Mouse (Mus musculus): ENCODE measurements at regions not wholly inside any gene's neighbourhood (a gene's known extent, or its start where the extent isn't known, plus 50 kb on each side); places are given as distances from the start of the nearest gene placed in this dataset.
"Not testable (repeated sequence)": the region's sequence is repeated elsewhere in the genome, so short reads cannot be mapped to it uniquely, and the experiment has no call there.

DNA sequence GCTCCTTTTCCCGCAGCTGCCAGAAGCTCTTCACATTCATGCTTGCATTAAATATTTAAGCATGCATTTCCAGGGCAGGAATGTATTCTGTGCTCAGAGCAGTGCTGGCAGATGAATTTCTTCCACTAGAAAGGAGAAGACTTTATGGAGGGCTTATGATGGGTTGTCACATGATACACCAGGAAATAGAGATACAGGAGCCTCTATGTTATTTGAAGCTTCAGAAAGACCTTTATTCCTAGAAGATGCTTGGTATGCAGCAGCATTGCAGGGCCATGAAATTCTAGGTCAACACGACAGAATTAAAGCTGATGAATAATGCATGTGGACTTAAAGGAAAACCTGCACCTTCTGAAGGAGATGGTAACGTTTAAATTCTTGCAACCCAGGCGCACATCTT is 212.1 kb downstream of the Adgrg6 start:
- no peak overlapping the region for H3K27ac ChIP-seq
- peaks cover 15% of the 10 kb centered on the region for H3K4me1 ChIP-seq (replicated peaks)
- no peaks in the 10 kb centered on the region for H3K9me3 ChIP-seq
- DNase-seq (ENCODE audit: low spot score) = no peak
- WGBS = 60% methylated on average over 4 of the region's 4 CpGs
- no peak overlapping the region for H3K4me3 ChIP-seq
- H3K27me3 ChIP-seq (ENCODE audit: insufficient read depth, poor library complexity, severe bottlenecking) = no peaks in the 10 kb centered on the region
- no peaks in the 10 kb centered on the region for H3K36me3 ChIP-seq

DNA sequence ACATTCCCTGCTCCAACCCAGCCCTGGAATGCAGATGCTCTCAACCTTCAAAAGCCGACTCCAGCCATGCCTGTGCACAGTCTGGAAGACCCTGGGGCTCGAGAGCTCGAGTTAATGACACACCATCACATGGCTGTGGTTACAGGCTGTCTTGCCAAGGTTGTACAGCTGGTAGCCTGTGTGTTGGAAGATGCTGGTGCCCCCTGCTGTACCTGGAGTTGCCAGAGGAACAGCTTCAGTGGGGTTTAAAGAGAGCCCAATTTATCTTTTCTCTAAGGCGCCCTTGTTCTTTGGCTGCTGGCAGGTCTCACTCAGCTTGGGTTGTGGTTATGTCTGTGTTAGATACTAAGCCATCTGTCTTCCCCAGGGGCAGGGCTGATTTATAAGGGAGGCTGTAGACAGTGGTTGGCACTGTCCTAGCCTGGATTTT is 212.8 kb downstream of the Adgrg6 start:
- peaks cover 15% of the 10 kb centered on the region for H3K4me1 ChIP-seq (replicated peaks)
- no peak overlapping the region for H3K4me3 ChIP-seq
- no peaks in the 10 kb centered on the region for H3K27me3 ChIP-seq (ENCODE audit: insufficient read depth, poor library complexity, severe bottlenecking)
- no peaks in the 10 kb centered on the region for H3K9me3 ChIP-seq
- 53% methylated on average over 4 of the region's 4 CpGs for WGBS
- no peak overlapping the region for H3K27ac ChIP-seq
- no peaks in the 10 kb centered on the region for H3K36me3 ChIP-seq
- DNase-seq (ENCODE audit: low spot score) = peak; percentile 9

DNA sequence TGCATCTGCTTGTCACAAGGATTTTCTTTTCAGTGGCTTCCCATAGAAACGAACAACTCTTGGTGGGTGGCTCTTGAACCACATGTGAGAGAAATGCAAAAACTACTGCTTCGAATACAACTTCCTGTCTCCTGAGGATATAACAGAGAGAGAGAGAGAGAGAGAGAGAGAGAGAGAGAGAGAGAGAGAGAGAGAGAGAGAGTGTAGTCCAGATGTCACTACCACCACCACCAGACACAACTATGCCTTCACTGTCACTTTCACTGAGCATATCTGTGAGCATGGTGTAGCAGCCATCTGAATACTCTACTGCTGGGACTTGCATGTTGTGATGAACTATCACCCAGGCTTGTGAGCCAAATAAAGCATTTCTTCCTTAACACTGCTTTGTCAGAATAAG is 216.6 kb downstream of the Adgrg6 start:
- WGBS = 82% methylated on average over 2 of the region's 2 CpGs
- no peaks in the 10 kb centered on the region for H3K27me3 ChIP-seq (ENCODE audit: insufficient read depth, poor library complexity, severe bottlenecking)
- no peak overlapping the region for H3K4me3 ChIP-seq
- H3K4me1 ChIP-seq (replicated peaks) = peaks cover 15% of the 10 kb centered on the region
- DNase-seq (ENCODE audit: low spot score) = no peak
- no peak overlapping the region for H3K27ac ChIP-seq
- H3K9me3 ChIP-seq = no peaks in the 10 kb centered on the region
- H3K36me3 ChIP-seq = no peaks in the 10 kb centered on the region

DNA sequence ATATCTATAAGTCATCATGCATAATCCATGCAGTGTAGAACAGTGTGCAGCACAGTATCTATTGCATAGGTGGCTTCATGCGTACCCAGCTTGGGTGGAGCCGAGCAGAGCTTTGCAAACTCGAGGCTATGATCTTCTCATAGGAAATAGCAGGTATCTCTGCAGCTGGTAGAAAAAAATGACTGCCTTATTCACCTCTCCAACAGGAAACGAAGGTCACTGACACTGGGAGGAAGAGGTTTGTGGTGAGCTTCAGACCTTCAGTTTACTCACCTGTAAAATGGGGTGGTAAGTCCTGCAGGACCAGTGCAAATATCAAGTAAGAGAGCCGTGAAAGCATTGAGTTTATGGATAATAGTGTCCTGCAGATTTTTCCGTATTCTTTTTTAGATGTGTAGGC is 219.2 kb downstream of the Adgrg6 start:
- WGBS = 85% methylated on average over 6 of the region's 6 CpGs
- Histone ChIP-seq H3K36me3 (no peaks in the 10 kb centered on the region), H3K27me3 (ENCODE audit: insufficient read depth, poor library complexity, severe bottlenecking) (no peaks in the 10 kb centered on the region), H3K4me3 (no peak overlapping the region), H3K4me1 (replicated peaks) (no peaks in the 10 kb centered on the region), H3K9me3 (no peaks in the 10 kb centered on the region), H3K27ac (no peak overlapping the region)
- DNase-seq (ENCODE audit: low spot score) = no peak

DNA sequence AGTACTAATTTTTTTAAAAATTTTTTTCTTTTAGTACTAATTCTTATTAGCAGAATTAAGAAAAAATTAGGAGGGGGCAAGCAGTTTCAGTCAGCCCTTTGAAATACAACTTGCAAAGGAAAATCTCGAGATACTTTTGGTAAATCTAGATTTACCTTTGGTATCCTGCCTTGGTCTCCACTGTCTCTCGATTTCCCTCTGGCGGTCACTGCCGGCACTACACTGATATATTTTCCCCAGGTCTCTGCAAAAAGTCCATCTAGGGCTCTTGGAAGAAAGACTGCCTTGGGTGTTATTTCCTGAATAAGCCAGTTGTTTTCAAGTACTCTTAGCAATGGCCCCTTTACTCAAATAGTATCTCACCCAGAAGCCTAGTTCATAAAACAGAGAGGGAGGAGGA is 224.0 kb downstream of the Adgrg6 start:
- Histone ChIP-seq H3K4me3 (no peak overlapping the region), H3K4me1 (replicated peaks) (no peaks in the 10 kb centered on the region), H3K36me3 (no peaks in the 10 kb centered on the region), H3K27ac (no peak overlapping the region), H3K27me3 (ENCODE audit: insufficient read depth, poor library complexity, severe bottlenecking) (no peaks in the 10 kb centered on the region), H3K9me3 (no peaks in the 10 kb centered on the region)
- DNase-seq (ENCODE audit: low spot score) = peak; percentile 69
- 6% methylated on average over 4 of the region's 4 CpGs for whole genome bisulfite sequencing

DNA sequence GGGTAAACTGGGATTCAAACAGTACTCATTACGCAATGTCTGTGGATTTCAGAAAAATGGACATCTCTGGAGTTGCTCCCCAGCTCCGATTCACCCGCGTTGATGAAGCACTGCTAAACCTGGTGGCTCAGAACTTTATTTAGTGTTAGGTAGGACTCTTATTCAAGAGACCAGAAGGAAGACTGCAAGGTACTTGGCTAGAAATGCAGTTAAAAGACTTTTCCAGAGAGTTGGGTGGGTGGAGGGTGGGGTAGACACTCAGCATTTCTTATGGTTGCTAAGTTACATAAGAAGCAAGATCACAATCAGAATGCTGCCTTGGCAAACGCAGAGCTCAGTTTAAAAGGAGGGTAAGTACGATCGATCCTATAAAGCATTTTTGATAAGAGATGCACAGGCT is 230.2 kb downstream of the Adgrg6 start:
- WGBS = 85% methylated on average over 7 of the region's 7 CpGs
- no peak overlapping the region for H3K4me3 ChIP-seq
- no peaks in the 10 kb centered on the region for H3K27me3 ChIP-seq (ENCODE audit: insufficient read depth, poor library complexity, severe bottlenecking)
- no peaks in the 10 kb centered on the region for H3K4me1 ChIP-seq (replicated peaks)
- no peaks in the 10 kb centered on the region for H3K9me3 ChIP-seq
- H3K36me3 ChIP-seq = no peaks in the 10 kb centered on the region
- DNase-seq (ENCODE audit: low spot score) = no peak
- no peak overlapping the region for H3K27ac ChIP-seq

DNA sequence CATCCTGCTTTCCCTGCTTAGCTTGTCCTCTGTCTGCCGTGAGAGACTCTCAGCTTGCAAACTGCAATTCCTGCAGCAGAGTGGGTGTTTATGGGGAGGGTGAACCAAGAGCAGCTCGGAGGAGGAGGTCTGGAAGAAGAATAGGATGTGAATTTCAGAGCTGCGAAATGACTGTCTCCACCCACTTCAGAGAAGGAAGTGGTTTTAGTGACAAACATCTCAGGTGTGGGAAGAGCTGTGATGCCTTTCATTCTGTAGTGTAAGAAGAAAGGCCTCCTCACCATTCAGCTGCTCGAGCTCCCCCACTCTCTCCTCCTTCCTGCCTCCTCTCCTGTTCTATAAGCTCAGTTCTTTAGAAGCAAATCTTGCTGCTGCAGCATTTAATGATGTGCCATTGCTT is 230.9 kb downstream of the Adgrg6 start:
- Histone ChIP-seq H3K27ac (no peak overlapping the region), H3K27me3 (ENCODE audit: insufficient read depth, poor library complexity, severe bottlenecking) (no peaks in the 10 kb centered on the region), H3K9me3 (no peaks in the 10 kb centered on the region), H3K4me3 (no peak overlapping the region), H3K4me1 (replicated peaks) (no peaks in the 10 kb centered on the region), H3K36me3 (no peaks in the 10 kb centered on the region)
- WGBS = 57% methylated on average over 4 of the region's 4 CpGs
- DNase-seq (ENCODE audit: low spot score) = no peak

DNA sequence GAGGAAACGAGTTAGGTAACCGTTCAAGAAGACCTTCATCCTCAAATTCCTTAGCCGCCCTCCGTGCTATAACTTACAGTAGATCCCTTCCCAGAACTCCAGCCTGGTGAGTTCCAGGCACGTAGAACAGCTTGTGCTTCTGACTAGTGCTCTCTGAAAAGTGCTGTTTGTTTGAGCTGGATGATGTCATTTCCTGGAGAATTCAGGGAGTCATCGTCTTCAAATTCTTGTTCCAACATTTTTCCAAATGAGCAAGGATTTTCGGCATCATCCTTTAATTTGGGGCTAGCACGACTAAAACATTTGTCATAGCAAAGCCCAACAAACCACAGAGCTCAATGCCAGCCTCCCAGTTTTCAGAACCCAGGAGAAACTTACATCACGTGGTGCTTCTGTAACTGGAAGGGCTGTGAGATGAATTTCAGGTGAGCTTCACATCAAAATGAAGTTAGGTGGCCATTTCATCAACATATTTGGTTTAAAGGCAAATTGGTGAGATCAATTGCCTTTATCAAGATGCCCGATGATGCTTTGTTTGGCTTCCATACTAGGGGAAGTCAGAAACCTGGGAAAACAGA is 231.4 kb downstream of the Adgrg6 start:
- 84% methylated on average over 10 of the region's 10 CpGs for WGBS
- no peak overlapping the region for H3K4me3 ChIP-seq
- H3K27me3 ChIP-seq (ENCODE audit: insufficient read depth, poor library complexity, severe bottlenecking) = no peaks in the 10 kb centered on the region
- H3K36me3 ChIP-seq = no peaks in the 10 kb centered on the region
- no peak overlapping the region for H3K27ac ChIP-seq
- no peaks in the 10 kb centered on the region for H3K9me3 ChIP-seq
- no peaks in the 10 kb centered on the region for H3K4me1 ChIP-seq (replicated peaks)
- no peak for DNase-seq (ENCODE audit: low spot score)

DNA sequence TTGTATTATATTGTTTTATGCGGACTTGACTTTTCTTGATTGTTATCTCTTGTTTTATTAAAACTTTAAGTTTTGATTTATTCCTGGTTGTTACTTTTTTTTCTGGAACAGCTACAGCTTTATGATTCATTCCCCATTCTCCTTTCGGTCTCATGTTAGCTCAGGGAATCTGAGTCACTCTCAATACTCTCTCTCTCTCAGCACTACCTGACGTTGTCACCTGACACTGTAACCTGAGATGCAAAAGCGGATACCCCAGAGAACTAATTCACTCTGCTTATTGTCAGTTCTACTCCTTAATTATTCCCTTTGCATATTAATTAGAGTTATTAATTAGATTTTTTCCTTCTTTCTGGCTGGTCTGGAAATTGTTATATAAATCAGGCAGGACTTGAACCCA is 232.5 kb downstream of the Adgrg6 start:
- Histone ChIP-seq H3K27me3 (ENCODE audit: insufficient read depth, poor library complexity, severe bottlenecking) (no peaks in the 10 kb centered on the region), H3K4me3 (no peak overlapping the region), H3K9me3 (no peaks in the 10 kb centered on the region), H3K36me3 (no peaks in the 10 kb centered on the region), H3K4me1 (replicated peaks) (no peaks in the 10 kb centered on the region), H3K27ac (no peak overlapping the region)
- WGBS = 88% methylated on average over 4 of the region's 4 CpGs
- DNase-seq (ENCODE audit: low spot score) = no peak

DNA sequence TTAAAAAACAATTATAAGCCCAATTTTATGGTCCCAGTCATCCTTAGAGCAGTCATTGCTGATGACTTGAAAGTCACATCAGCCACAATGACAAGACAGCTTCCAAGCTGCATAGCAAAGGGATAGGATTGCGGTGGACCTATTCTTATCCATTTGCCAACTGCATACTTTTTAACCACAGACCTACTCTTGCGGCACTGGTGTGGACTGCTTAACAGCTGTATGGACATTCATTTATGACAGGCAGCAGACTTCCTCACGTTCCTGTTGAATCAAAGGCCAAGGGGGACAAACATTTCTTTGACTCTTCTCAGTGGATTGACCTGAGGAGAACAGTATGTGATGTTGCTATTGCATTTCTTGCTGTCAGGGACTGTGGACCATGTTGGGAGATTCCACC is 233.5 kb downstream of the Adgrg6 start:
- 84% methylated on average over 3 of the region's 3 CpGs for WGBS

DNA sequence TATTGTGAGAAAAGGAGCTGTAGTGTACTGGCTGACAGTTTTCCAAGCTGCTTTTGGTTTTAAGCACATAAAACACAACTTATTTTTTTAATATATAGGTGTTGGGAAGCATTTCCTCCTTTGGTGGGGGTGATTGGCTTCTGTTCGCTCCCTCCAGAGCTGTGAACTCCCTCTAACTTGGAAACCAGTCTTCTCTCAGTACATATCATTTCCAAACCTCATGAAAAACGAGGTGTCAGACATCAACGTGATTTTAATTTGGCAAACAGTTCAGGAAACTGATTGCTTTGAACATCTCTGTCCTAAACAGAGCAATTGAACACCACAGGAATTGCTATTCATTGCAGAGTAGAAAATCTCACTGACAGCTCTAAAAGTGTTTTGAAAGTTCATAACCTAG is 238.6 kb downstream of the Adgrg6 start:
- H3K27ac ChIP-seq = no peak overlapping the region
- H3K9me3 ChIP-seq = no peaks in the 10 kb centered on the region
- WGBS = 65% methylated on average over 3 of the region's 3 CpGs
- H3K27me3 ChIP-seq (ENCODE audit: insufficient read depth, poor library complexity, severe bottlenecking) = no peaks in the 10 kb centered on the region
- no peaks in the 10 kb centered on the region for H3K4me1 ChIP-seq (replicated peaks)
- no peaks in the 10 kb centered on the region for H3K36me3 ChIP-seq
- no peak for DNase-seq (ENCODE audit: low spot score)
- no peak overlapping the region for H3K4me3 ChIP-seq

More for the DNA sequence above, 233.5 kb downstream of the Adgrg6 start:
- Histone ChIP-seq H3K4me1 (replicated peaks) (no peaks in the 10 kb centered on the region), H3K27me3 (ENCODE audit: insufficient read depth, poor library complexity, severe bottlenecking) (no peaks in the 10 kb centered on the region), H3K36me3 (no peaks in the 10 kb centered on the region), H3K27ac (no peak overlapping the region), H3K9me3 (no peaks in the 10 kb centered on the region), H3K4me3 (no peak overlapping the region)
- DNase-seq (ENCODE audit: low spot score) = no peak

DNA sequence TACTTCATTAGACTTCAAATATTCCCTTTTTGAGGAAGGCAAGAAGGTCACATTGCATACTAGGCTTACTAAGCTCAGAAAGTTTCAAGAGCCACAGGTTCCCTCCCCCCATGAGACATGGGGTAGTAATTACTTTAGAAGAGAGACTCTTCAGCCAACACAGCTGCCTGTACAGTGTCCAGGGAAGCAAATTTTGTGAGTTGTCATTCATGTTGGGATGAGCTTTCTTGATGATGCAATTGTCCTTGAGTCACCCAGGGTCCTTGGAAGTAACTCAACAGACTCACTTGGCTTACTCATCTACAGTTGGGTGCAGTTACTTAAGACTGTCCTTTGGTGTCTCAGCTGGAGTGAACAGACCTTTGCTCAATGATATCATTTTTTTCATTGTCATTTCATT is 242.0 kb downstream of the Adgrg6 start:
- Histone ChIP-seq H3K36me3 (no peaks in the 10 kb centered on the region), H3K4me3 (no peak overlapping the region), H3K27me3 (ENCODE audit: insufficient read depth, poor library complexity, severe bottlenecking) (no peaks in the 10 kb centered on the region), H3K4me1 (replicated peaks) (no peaks in the 10 kb centered on the region), H3K9me3 (no peaks in the 10 kb centered on the region), H3K27ac (no peak overlapping the region)
- DNase-seq (ENCODE audit: low spot score) = no peak

DNA sequence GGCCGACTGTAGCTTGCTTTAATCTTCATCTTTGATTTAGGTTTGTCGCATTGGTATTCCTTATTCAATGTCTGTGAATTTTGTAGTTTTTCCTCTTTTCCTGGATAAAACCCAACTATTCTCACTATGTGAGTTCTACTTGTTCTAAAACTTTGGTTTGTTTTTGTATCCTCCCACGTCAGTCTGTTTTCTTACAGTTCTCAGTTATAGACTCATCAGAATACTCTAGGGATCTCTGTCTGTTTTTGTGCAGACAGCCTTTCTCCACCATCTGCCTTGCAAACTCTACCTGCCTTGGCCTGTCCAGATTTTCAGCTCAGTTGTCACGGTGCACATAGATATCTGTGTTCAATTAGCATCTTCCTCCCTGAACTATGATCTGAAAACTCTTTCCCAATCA is 249.3 kb downstream of the Adgrg6 start:
- H3K27ac ChIP-seq = no peak overlapping the region
- 83% methylated on average over 4 of the region's 4 CpGs for WGBS
- no peak overlapping the region for H3K4me3 ChIP-seq
- H3K27me3 ChIP-seq (ENCODE audit: insufficient read depth, poor library complexity, severe bottlenecking) = no peaks in the 10 kb centered on the region
- H3K36me3 ChIP-seq = no peaks in the 10 kb centered on the region
- no peak for DNase-seq (ENCODE audit: low spot score)
- H3K9me3 ChIP-seq = no peaks in the 10 kb centered on the region
- H3K4me1 ChIP-seq (replicated peaks) = no peaks in the 10 kb centered on the region

DNA sequence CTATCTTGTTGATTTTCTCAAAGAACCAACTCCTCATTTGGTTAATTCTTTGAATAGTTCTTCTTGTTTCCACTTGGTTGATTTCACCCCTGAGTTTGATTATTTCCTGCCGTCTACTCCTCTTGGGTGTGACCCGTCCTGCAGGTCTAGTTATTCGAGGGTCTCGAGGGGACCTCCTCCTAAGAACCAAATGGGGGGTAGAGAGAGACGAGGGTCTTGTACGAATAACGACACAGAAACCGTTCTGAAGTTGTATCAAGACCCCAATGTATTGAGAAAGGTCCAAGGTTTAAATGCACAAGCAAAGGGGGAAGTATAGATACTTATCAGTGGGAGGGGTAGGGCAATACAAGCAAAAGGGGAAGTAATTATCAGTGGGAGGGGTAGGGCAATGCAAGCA is 252.8 kb downstream of the Adgrg6 start:
- DNase-seq (ENCODE audit: low spot score); H3K4me3 ChIP-seq; H3K9me3 ChIP-seq; H3K4me1 ChIP-seq (replicated peaks); H3K27ac ChIP-seq; H3K36me3 ChIP-seq; H3K27me3 ChIP-seq (ENCODE audit: insufficient read depth, poor library complexity, severe bottlenecking): not testable (repeated sequence)
- 89% methylated on average over 8 of the region's 8 CpGs for WGBS
